Mouse (Mus musculus): Measurements from ENCODE around the gene 6030458C11Rik. TPM values are rescaled to one million over a fixed set of nuclear protein-coding genes. Genes with fewer than 3 reads are reported as not detected.

Gene 6030458C11Rik
- total RNA-seq, 2 experiments from 2014 or later: 22.1 to 25.1 TPM

DNA sequence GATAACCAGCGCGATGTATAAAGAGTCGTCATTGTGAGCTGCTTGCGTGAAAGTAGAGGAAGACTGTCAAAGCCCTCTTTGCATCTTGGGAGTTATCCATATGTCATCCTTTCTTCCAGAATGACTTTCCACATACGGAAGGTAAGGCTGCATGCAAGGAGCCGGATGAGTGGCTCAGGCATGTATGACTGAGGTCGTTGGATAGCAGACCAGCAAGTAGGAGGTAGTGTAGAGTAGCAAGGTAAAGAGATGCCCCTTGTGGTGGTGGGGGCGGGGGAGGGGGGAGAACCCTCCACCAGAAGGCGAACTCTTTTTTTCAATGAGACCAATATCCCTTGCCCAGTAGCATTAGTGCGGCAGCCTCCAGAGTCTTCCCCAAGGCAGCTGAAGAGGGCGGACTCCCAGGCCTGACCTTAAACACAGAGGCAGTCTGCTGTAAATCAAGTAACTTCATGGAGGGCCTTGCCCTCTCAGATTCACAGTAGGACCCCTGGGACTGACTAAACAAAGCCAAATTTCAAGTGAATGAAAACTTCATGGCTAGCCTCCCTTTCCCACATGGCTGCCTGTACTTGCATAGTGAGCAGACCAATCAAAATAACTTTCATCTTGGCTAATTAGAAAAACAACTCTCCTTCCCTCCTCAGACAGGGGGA is 62.1 kb downstream of the 6030458C11Rik start:
- DNase-seq (ENCODE audit: low spot score in 2 of 2): no peak

GRCm38 (mm10) chr15:12760747-12761146 is 63.7 kb downstream of the 6030458C11Rik start:
- no peak for DNase-seq (ENCODE audit: low spot score in 2 of 2)

- no peak for DNase-seq (ENCODE audit: low spot score in 2 of 2)
Measured at GRCm38 (mm10) chr15:12758461-12758860, 66.0 kb downstream of the 6030458C11Rik start.

Small RNA genes lying within 50 kb of the gene (microRNA-seq; reads per million reads assigned to microRNA genes)
- 0 reads per million in 2 experiments for gene Gm47288

Other genes with a start within 250 kb of the 6030458C11Rik start
- 10 to 100 TPM; 39.4 to 46.7 TPM for gene Pdzd2, start 84.7 kb downstream of the 6030458C11Rik start, total RNA-seq (2021)
- gene Drosha, start 166 bp upstream of the 6030458C11Rik start, total RNA-seq (2021): 10 to 100 TPM; 91.1 to 93.5 TPM